Mouse (Mus musculus): ENCODE measurements around the gene Olfr112.

DNA sequence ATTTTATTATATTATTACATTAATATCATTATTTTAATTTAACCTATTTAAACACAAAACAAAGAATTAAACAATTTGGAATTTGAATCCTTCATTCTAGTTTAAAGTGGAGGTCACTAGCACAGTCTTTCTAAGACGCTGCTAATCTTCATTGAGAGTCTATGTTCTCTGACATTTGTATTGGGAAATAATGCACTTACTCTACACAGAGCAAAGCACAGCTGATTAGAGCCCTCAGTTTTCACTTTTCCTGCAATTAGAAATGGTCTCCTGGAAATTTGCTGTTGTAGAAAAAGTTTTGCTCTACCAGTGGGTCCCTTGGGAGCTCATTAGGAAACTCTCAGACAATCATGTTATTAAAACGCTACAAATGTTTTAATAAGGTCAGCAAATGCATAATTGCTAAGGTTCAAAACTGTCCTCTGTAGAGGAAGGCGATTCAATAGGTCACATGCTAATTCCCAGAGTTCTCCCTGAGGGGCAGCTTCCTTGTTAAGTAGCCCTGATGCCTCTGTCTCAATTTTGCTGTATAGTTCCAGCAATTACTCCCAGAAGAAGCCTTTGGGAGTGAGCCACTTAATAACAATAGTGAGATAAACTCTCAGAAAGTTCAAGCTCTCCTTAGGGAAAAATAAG is 25.3 kb downstream of the Olfr112 start:
- TF ChIP-seq CTCF (IDR thresholded peaks at IDR 0.05) = no peak
- no peak for TF ChIP-seq EP300 (IDR thresholded peaks at IDR 0.05)
